Mouse (Mus musculus) limb, embryonic 14.5 days (tissue): Measurements from ENCODE around the gene Mrpl45. TPM values are rescaled to one million over a fixed set of nuclear protein-coding genes. Genes with fewer than 3 reads are reported as not detected.

Experiments
- ATAC-seq: fragments of 200-750 bp; cut with Nextera tagmentation; 2 replicates; pipeline ENCODE4 v1.8.0; 2017; ENCODE audit warnings: low read depth, moderate number of reproducible peaks, moderate TSS enrichment; ENCODE audit not compliant: low FRiP score
- DNase-seq: peaks from one replicate; pipeline ENCODE4 v3.0.0-alpha.2; 2015; ENCODE audit warnings: low spot score
- H3K27ac ChIP-seq: fragments of 300-500 bp; sonication (generic); replicated peaks from 2 replicates; pipeline ENCODE4 v1.5.1; 2014; ENCODE audit warnings: low read depth, mild to moderate bottlenecking, low read length, moderate library complexity, mixed read lengths
- H3K27me3 ChIP-seq: fragments of 300-500 bp; sonication (generic); 2 replicates; pipeline ENCODE4 v1.6.1; 2014; ENCODE audit warnings: low read length, mixed read lengths; ENCODE audit not compliant: control insufficient read depth, insufficient read depth
- H3K36me3 ChIP-seq: fragments of 300-500 bp; sonication (generic); 2 replicates; pipeline ENCODE4 v1.6.1; 2014; ENCODE audit warnings: mild to moderate bottlenecking, low read length, moderate library complexity, mixed read lengths; ENCODE audit not compliant: control insufficient read depth, insufficient read depth
- H3K4me1 ChIP-seq: fragments of 300-500 bp; sonication (generic); 2 replicates; pipeline ENCODE4 v1.6.1; 2014; ENCODE audit warnings: antibody characterized with exemption, low read length, mixed read lengths; ENCODE audit not compliant: control insufficient read depth, insufficient read depth
- H3K4me2 ChIP-seq: fragments of 300-500 bp; sonication (generic); replicated peaks from 2 replicates; pipeline ENCODE4 v1.6.1; 2014; ENCODE audit warnings: low read depth, mild to moderate bottlenecking, low read length, moderate library complexity; ENCODE audit not compliant: severe bottlenecking
- H3K4me3 ChIP-seq: fragments of 300-500 bp; sonication (generic); replicated peaks from 2 replicates; pipeline ENCODE4 v1.5.1; 2014; ENCODE audit warnings: low read length
- H3K9ac ChIP-seq: fragments of 300-500 bp; sonication (generic); 2 replicates; pipeline ENCODE4 v1.6.1; 2014; ENCODE audit warnings: mild to moderate bottlenecking, low read depth, low read length, moderate library complexity; ENCODE audit not compliant: severe bottlenecking
- H3K9me3 ChIP-seq: fragments of 300-500 bp; sonication (generic); 2 replicates; pipeline ENCODE4 v1.6.1; 2016; ENCODE audit warnings: low read length; ENCODE audit not compliant: control insufficient read depth
- POLR2A ChIP-seq: fragments of 200-500 bp; IDR thresholded peaks from 2 replicates; pipeline ENCODE4 v1.8.0; 2012; ENCODE audit warnings: inconsistent platforms, mild to moderate bottlenecking, moderate library complexity, borderline replicate concordance; ENCODE audit not compliant: insufficient read depth, insufficient read length; ENCODE audit errors: extremely low read depth
- WGBS: fragments of 180-500 bp; shearing (Covaris S2); extraction: QIAGEN DNeasy Blood & Tissue Kit; methylation state at CpG from one replicate; pipeline ENCODE4 v1.1.7; 2014; 5-methylcytosine and 5-hydroxymethylcytosine counted together
- polyA plus RNA-seq, 2 experiments: library from polyadenylated mRNA; depleted of rRNA in 1 of 2; stranded (reverse) in 1 of 2; unstranded in 1 of 2; fragments of >200 nt; fragmentation: Nextera tagmentation in 1 of 2; extraction: Ambion mirVana in 1 of 2; gene quantifications; 2 replicates each; pipeline versions ENCODE4 v1.2.1 to v1.2.3; 2012 to 2014

Mrpl45 gene
- polyA plus RNA-seq, 2 experiments, result 22.7 to 42.8 TPM

DNA sequence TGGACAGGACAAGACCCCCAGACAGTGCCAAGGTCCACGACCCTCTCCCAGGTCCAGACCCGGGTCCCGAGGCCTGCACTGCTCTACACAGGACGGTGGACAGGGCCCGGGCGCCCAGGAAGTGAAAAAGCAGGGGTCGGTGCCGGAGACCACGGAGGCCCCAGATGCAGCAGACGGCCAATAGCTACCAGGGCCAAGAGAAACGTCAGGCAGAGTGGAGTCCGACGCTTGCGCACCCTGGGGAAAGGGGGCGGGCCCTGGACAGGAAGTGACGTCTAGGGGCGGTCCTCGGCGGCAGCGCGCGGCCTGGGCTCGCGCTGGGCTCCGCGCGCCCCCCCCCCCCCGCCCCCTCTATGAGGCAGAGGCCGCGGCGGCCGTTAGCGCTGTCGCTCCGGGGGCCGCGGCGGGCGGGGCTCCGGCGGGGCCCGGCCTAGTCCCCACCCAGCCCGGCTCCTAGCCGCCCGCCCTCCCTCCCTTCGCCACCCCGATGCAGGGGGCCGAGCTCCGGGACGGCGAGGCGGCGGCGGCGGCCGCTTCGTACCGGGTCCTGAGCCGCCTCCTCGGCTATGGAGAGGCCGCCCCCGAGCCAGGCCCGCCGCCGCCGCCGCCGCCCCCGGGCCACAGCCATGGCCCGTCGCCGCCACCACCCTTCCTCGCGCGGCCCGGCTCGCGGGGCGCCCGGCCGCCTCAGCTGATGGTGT lies 46.6 kb downstream of the Mrpl45 start, which contains the start of gene Socs7:
Gene Socs7 (plus strand): TSS at position 604 of the 701 bp plus-strand sequence.
- Histone ChIP-seq H3K4me3 (peak within 1 kb of the TSS; percentile 96), H3K27me3 (no peaks in the 10 kb centered on the region), H3K4me1 (peaks cover 28% of the 10 kb centered on the region), H3K36me3 (no peaks in the 10 kb centered on the region; the same call in 1 of the 2 replicates), H3K9ac (peak within 1 kb of the TSS; percentile 91), H3K27ac (peak within 1 kb of the TSS; percentile 79), H3K4me2 (peak within 1 kb of the TSS; percentile 84), H3K9me3 (no peaks in the 10 kb centered on the region)
- ATAC-seq (peak; percentile 95), DNase-seq (peak; percentile 90)
- 2% methylated on average over 14 of the region's 81 CpGs for WGBS
- TF ChIP-seq POLR2A, result no peak

DNA sequence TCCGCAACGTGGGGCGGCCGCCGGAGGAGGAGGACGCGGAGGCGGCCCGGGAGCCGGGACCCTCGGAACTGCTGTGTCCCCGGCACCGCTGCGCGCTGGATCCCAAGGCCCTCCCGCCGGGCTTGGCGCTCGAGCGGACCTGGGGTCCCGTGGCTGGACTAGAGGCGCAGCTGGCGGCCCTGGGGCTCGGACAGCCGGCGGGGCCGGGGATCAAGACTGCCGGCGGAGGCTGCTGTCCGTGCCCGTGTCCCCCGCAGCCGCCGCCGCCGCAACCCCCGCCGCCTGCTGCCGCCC lies 47.1 kb downstream of the Mrpl45 start:
- H3K4me1 ChIP-seq, result peaks cover 28% of the 10 kb centered on the region
- no peak for TF ChIP-seq POLR2A
- no peaks in the 10 kb centered on the region for H3K9me3 ChIP-seq
- peak overlapping the region; percentile 96 for H3K4me3 ChIP-seq
- WGBS, result 0% methylated on average over 9 of the region's 39 CpGs
- no peaks in the 10 kb centered on the region for H3K27me3 ChIP-seq
- ATAC-seq (peak; percentile 32), DNase-seq (no peak)
- H3K9ac ChIP-seq, result peak overlapping the region; percentile 91
- H3K27ac ChIP-seq, result peak overlapping the region; percentile 79
- peaks cover 3% of the 10 kb centered on the region; the same call in 1 of the 2 replicates for H3K36me3 ChIP-seq
- peak overlapping the region; percentile 84 for H3K4me2 ChIP-seq

DNA sequence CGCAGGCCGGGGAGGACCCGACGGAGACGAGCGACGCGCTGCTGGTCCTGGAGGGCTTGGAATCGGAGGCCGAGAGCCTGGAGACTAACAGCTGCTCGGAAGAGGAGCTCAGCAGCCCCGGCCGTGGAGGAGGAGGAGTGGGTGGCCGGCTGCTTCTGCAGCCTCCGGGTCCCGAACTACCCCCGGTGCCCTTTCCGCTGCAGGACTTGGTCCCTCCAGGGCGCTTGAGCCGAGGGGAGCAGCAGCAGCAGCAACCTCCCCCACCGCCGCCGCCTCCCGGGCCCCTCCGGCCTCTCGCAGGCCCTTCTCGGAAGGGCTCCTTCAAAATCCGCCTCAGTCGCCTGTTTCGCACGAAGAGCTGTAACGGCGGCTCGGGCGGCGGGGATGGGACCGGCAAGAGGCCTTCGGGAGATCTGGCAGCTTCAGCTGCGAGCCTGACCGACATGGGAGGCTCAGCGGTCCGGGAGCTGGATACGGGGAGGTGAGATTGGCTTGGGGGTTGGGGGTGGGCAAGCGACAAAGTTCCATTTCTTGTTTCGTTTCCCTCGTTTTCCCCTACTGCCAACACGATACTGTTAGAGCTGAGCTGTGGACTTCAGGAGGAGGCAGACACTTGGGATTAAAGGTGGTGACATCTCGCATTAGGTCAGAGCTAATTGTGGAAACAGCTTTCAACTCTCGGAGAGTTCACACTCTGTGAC lies 47.6 kb downstream of the Mrpl45 start:
- peak overlapping the region; percentile 91 for H3K9ac ChIP-seq
- no peak for DNase-seq
- peak overlapping the region; percentile 96 for H3K4me3 ChIP-seq
- 0 out of 2 replicates have a peak, but pooled peaks have one; percentile 1 for ATAC-seq
- no peak for TF ChIP-seq POLR2A
- H3K4me2 ChIP-seq, result peak overlapping the region; percentile 84
- peak overlapping the region; percentile 79 for H3K27ac ChIP-seq
- H3K9me3 ChIP-seq, result no peaks in the 10 kb centered on the region
- H3K27me3 ChIP-seq, result no peaks in the 10 kb centered on the region
- WGBS, result 0% methylated on average over 31 of the region's 49 CpGs
- H3K36me3 ChIP-seq, result peaks cover 3% of the 10 kb centered on the region; the same call in 1 of the 2 replicates
- peaks cover 28% of the 10 kb centered on the region for H3K4me1 ChIP-seq

DNA sequence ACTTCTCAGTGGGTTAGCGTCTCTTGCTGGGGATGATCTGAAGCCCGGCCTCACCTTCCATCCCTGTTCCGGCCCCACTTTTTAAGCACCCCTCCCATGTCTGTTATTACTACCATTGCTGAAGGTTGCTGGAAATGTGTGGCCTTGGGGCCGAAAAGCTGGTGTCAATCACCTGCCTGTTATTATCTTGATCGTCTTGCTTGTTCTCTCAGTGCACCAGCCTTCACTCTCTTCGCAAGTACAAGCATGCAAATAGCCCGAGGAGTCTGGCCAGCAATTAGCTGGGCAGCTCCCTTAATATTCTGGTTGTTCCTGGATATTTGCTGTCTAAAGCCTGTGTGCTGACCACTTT lies 48.1 kb downstream of the Mrpl45 start:
- no peak for ATAC-seq
- WGBS, result under 1% methylated on average over 7 of the region's 7 CpGs

DNA sequence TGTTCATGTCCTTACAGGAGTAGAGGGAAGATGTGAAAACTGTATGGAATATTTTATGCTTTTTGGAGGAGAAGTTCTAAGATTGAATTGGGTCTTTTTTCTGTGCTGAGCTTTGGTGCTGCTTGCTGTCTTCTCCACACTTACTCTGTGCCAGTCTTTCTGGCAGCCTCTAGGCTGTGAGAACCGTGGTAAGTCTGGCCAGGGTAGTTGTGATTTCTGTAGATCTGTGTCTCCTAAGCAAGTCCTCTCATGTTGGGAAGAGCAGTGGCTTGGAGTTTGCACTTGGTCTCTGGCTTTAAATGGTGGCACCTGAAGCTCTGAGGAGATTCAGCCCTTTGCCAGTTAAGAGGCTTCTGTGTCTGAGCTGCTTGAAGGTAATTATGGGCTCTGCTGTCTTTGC lies 50.0 kb downstream of the Mrpl45 start:
- peaks cover 33% of the 10 kb centered on the region for H3K4me1 ChIP-seq
- H3K27me3 ChIP-seq, result no peaks in the 10 kb centered on the region
- no peak for ATAC-seq
- H3K4me3 ChIP-seq, result no peak overlapping the region
- H3K9ac ChIP-seq, result no peak overlapping the region
- peaks cover 3% of the 10 kb centered on the region; the same call in 1 of the 2 replicates for H3K36me3 ChIP-seq
- no peak for DNase-seq
- TF ChIP-seq POLR2A, result no peak
- H3K27ac ChIP-seq, result no peak overlapping the region
- H3K9me3 ChIP-seq, result no peaks in the 10 kb centered on the region
- no peak overlapping the region for H3K4me2 ChIP-seq
- 50% methylated on average over 1 of the region's 1 CpGs for WGBS

More for the DNA sequence above, 48.1 kb downstream of the Mrpl45 start:
- peaks cover 3% of the 10 kb centered on the region; the same call in 1 of the 2 replicates for H3K36me3 ChIP-seq
- H3K4me3 ChIP-seq, result peak overlapping the region; percentile 96
- no peak for TF ChIP-seq POLR2A
- H3K27me3 ChIP-seq, result no peaks in the 10 kb centered on the region
- peak overlapping the region; percentile 84 for H3K4me2 ChIP-seq
- H3K27ac ChIP-seq, result no peak overlapping the region
- H3K9me3 ChIP-seq, result no peaks in the 10 kb centered on the region
- H3K4me1 ChIP-seq, result peaks cover 28% of the 10 kb centered on the region
- DNase-seq, result no peak
- H3K9ac ChIP-seq, result peak overlapping the region; percentile 91
